Mouse (Mus musculus) skeletal muscle tissue, adult 2 months (tissue): ENCODE results near the gene Dusp1.

Experiments
- DNase-seq: peaks from one replicate; pipeline ENCODE4 v3.0.0-alpha.2; 2012; ENCODE audit warnings: low read depth, low spot score

The Dusp1 gene

GRCm38 (mm10) chr17:26561651-26562181 is at the start of gene Dusp1:
TSS of gene Dusp1 (minus strand) at chr17:26562128.
- DNase-seq = no peak

- no peak for DNase-seq
These were observed 49.4 kb upstream of the Dusp1 start for GRCm38 (mm10) chr17:26611328-26611727.

- no peak for DNase-seq
These were observed 47.9 kb upstream of the Dusp1 start for GRCm38 (mm10) chr17:26609820-26610219.

- peak; percentile 71 for DNase-seq
These were observed 46.9 kb upstream of the Dusp1 start for GRCm38 (mm10) chr17:26608877-26609276.

- no peak for DNase-seq
These were observed 46.4 kb upstream of the Dusp1 start for GRCm38 (mm10) chr17:26608348-26608747.

GRCm38 (mm10) chr17:26606516-26606915 is 44.6 kb upstream of the Dusp1 start:
- DNase-seq = peak; percentile 78

GRCm38 (mm10) chr17:26605636-26606035 is 43.7 kb upstream of the Dusp1 start:
- DNase-seq = no peak

GRCm38 (mm10) chr17:26603311-26603710 is 41.4 kb upstream of the Dusp1 start:
- no peak for DNase-seq

- no peak for DNase-seq
These were observed 40.5 kb upstream of the Dusp1 start for GRCm38 (mm10) chr17:26602371-26602885.

- no peak for DNase-seq
These were observed 40.0 kb upstream of the Dusp1 start for GRCm38 (mm10) chr17:26601926-26602325.

- DNase-seq = no peak
These were observed 39.6 kb upstream of the Dusp1 start for GRCm38 (mm10) chr17:26601514-26601913.

- DNase-seq = no peak
These were observed 39.1 kb upstream of the Dusp1 start for GRCm38 (mm10) chr17:26600913-26601447.

GRCm38 (mm10) chr17:26598845-26599244 is 36.9 kb upstream of the Dusp1 start:
- DNase-seq = no peak

GRCm38 (mm10) chr17:26596856-26597481 is 35.0 kb upstream of the Dusp1 start:
- DNase-seq = no peak

GRCm38 (mm10) chr17:26596168-26596658 is 34.3 kb upstream of the Dusp1 start:
- peak; percentile 96 for DNase-seq

- DNase-seq = no peak
These were observed 33.7 kb upstream of the Dusp1 start for GRCm38 (mm10) chr17:26595448-26596167.

GRCm38 (mm10) chr17:26594958-26595357 is 33.0 kb upstream of the Dusp1 start:
- DNase-seq = no peak

GRCm38 (mm10) chr17:26594171-26594570 is 32.2 kb upstream of the Dusp1 start:
- DNase-seq = no peak

- peak; percentile 70 for DNase-seq
These were observed 31.3 kb upstream of the Dusp1 start for GRCm38 (mm10) chr17:26593199-26593598.

GRCm38 (mm10) chr17:26592510-26592909 is 30.6 kb upstream of the Dusp1 start:
- peak; percentile 86 for DNase-seq

GRCm38 (mm10) chr17:26587961-26588487 is 26.1 kb upstream of the Dusp1 start:
- no peak for DNase-seq

- DNase-seq = peak; percentile 88
These were observed 22.7 kb upstream of the Dusp1 start for GRCm38 (mm10) chr17:26584558-26585136.
